Mouse (Mus musculus): Measurements from ENCODE around the gene Gm14569. TPM values are rescaled to one million over a fixed set of nuclear protein-coding genes. Genes with fewer than 3 reads are reported as not detected.

The Gm14569 gene
- polyA plus RNA-seq, 1 experiment from 2014 or later = not detected

- no peak overlapping the region for H3K9ac ChIP-seq (ENCODE audit: low read length)
- no peak for ATAC-seq (ENCODE audit: low FRiP score)
Observed at GRCm38 (mm10) chrX:36474873-36475272, 16.8 kb downstream of the Gm14569 start.

GRCm38 (mm10) chrX:36474103-36474751, 17.4 kb downstream of the Gm14569 start:
- ATAC-seq (ENCODE audit: low FRiP score) (no peak), DNase-seq (ENCODE audit: low spot score, missing footprints) (peak; percentile 69)
- H3K36me3 ChIP-seq (ENCODE audit: control insufficient read depth, insufficient read depth, low read length) = no peaks in the 10 kb centered on the region
- H3K4me3 ChIP-seq (ENCODE audit: low read depth, low read length) = no peak overlapping the region
- no peaks in the 10 kb centered on the region for H3K27me3 ChIP-seq (ENCODE audit: control insufficient read depth, insufficient read depth, low read length)
- H3K4me1 ChIP-seq (ENCODE audit: control insufficient read depth, insufficient read depth, low read length) = no peaks in the 10 kb centered on the region
- H3K9me3 ChIP-seq (ENCODE audit: control insufficient read depth, low read length) = no peaks in the 10 kb centered on the region
- no peak overlapping the region for H3K27ac ChIP-seq (ENCODE audit: low read depth, low read length)
- no peak overlapping the region for H3K4me2 ChIP-seq
- no peak overlapping the region for H3K9ac ChIP-seq (ENCODE audit: low read length)
- 47% methylated on average over 6 of the region's 6 CpGs for WGBS

More at GRCm38 (mm10) chrX:36474873-36475272, 16.8 kb downstream of the Gm14569 start:
- no peak for DNase-seq (ENCODE audit: low spot score, missing footprints)
- no peaks in the 10 kb centered on the region for H3K27me3 ChIP-seq (ENCODE audit: control insufficient read depth, insufficient read depth, low read length)
- no peaks in the 10 kb centered on the region for H3K4me1 ChIP-seq (ENCODE audit: control insufficient read depth, insufficient read depth, low read length)
- H3K4me2 ChIP-seq = no peak overlapping the region
- no peaks in the 10 kb centered on the region for H3K36me3 ChIP-seq (ENCODE audit: control insufficient read depth, insufficient read depth, low read length)
- no peaks in the 10 kb centered on the region for H3K9me3 ChIP-seq (ENCODE audit: control insufficient read depth, low read length)
- WGBS = 97% methylated on average over 3 of the region's 3 CpGs
- H3K4me3 ChIP-seq (ENCODE audit: low read depth, low read length) = no peak overlapping the region
- no peak overlapping the region for H3K27ac ChIP-seq (ENCODE audit: low read depth, low read length)

- Histone ChIP-seq H3K4me2 (no peak overlapping the region), H3K4me1 (ENCODE audit: control insufficient read depth, insufficient read depth, low read length) (no peaks in the 10 kb centered on the region), H3K36me3 (ENCODE audit: control insufficient read depth, insufficient read depth, low read length) (no peaks in the 10 kb centered on the region), H3K9me3 (ENCODE audit: control insufficient read depth, low read length) (no peaks in the 10 kb centered on the region), H3K4me3 (ENCODE audit: low read depth, low read length) (no peak overlapping the region), H3K9ac (ENCODE audit: low read length) (no peak overlapping the region), H3K27me3 (ENCODE audit: control insufficient read depth, insufficient read depth, low read length) (no peaks in the 10 kb centered on the region), H3K27ac (ENCODE audit: low read depth, low read length) (no peak overlapping the region)
- no peak for ATAC-seq (ENCODE audit: low FRiP score)
- WGBS = 33% methylated on average over 1 of the region's 1 CpGs
- peak; percentile 90 for DNase-seq (ENCODE audit: low spot score, missing footprints)
Observed at GRCm38 (mm10) chrX:36456031-36456430, 35.6 kb downstream of the Gm14569 start.

GRCm38 (mm10) chrX:36437932-36438331, 53.7 kb downstream of the Gm14569 start:
- DNase-seq (ENCODE audit: low spot score, missing footprints) (no peak), ATAC-seq (ENCODE audit: low FRiP score) (no peak)
- Histone ChIP-seq H3K27me3 (ENCODE audit: control insufficient read depth, insufficient read depth, low read length) (no peaks in the 10 kb centered on the region), H3K4me2 (no peak overlapping the region), H3K4me3 (ENCODE audit: low read depth, low read length) (no peak overlapping the region), H3K9me3 (ENCODE audit: control insufficient read depth, low read length) (no peaks in the 10 kb centered on the region), H3K27ac (ENCODE audit: low read depth, low read length) (no peak overlapping the region), H3K4me1 (ENCODE audit: control insufficient read depth, insufficient read depth, low read length) (no peaks in the 10 kb centered on the region), H3K36me3 (ENCODE audit: control insufficient read depth, insufficient read depth, low read length) (no peaks in the 10 kb centered on the region), H3K9ac (ENCODE audit: low read length) (no peak overlapping the region)
- 97% methylated on average over 1 of the region's 1 CpGs for WGBS

GRCm38 (mm10) chrX:36434993-36435392, 56.6 kb downstream of the Gm14569 start:
- H3K27me3 ChIP-seq (ENCODE audit: control insufficient read depth, insufficient read depth, low read length) = no peaks in the 10 kb centered on the region
- DNase-seq (ENCODE audit: low spot score, missing footprints) (no peak), ATAC-seq (ENCODE audit: low FRiP score) (no peak)
- H3K9ac ChIP-seq (ENCODE audit: low read length) = no peak overlapping the region
- no peaks in the 10 kb centered on the region for H3K9me3 ChIP-seq (ENCODE audit: control insufficient read depth, low read length)
- H3K4me1 ChIP-seq (ENCODE audit: control insufficient read depth, insufficient read depth, low read length) = no peaks in the 10 kb centered on the region
- H3K4me2 ChIP-seq = no peak overlapping the region
- 42% methylated on average over 6 of the region's 6 CpGs for WGBS
- H3K36me3 ChIP-seq (ENCODE audit: control insufficient read depth, insufficient read depth, low read length) = no peaks in the 10 kb centered on the region
- no peak overlapping the region for H3K4me3 ChIP-seq (ENCODE audit: low read depth, low read length)
- no peak overlapping the region for H3K27ac ChIP-seq (ENCODE audit: low read depth, low read length)

- no peak for ATAC-seq (ENCODE audit: low FRiP score)
- 85% methylated on average over 3 of the region's 3 CpGs for WGBS
Observed at GRCm38 (mm10) chrX:36419153-36419552, 72.5 kb downstream of the Gm14569 start.

GRCm38 (mm10) chrX:36402316-36402715, 89.3 kb downstream of the Gm14569 start:
- H3K4me2 ChIP-seq = no peak overlapping the region
- no peaks in the 10 kb centered on the region for H3K9me3 ChIP-seq (ENCODE audit: control insufficient read depth, low read length)
- no peaks in the 10 kb centered on the region for H3K4me1 ChIP-seq (ENCODE audit: control insufficient read depth, insufficient read depth, low read length)
- no peak overlapping the region for H3K9ac ChIP-seq (ENCODE audit: low read length)
- no peaks in the 10 kb centered on the region for H3K36me3 ChIP-seq (ENCODE audit: control insufficient read depth, insufficient read depth, low read length)
- 57% methylated on average over 6 of the region's 6 CpGs for WGBS
- no peak overlapping the region for H3K4me3 ChIP-seq (ENCODE audit: low read depth, low read length)
- ATAC-seq (ENCODE audit: low FRiP score) (no peak), DNase-seq (ENCODE audit: low spot score, missing footprints) (no peak)
- H3K27ac ChIP-seq (ENCODE audit: low read depth, low read length) = no peak overlapping the region
- no peaks in the 10 kb centered on the region for H3K27me3 ChIP-seq (ENCODE audit: control insufficient read depth, insufficient read depth, low read length)

More at GRCm38 (mm10) chrX:36419153-36419552, 72.5 kb downstream of the Gm14569 start:
- Histone ChIP-seq H3K27ac (ENCODE audit: low read depth, low read length) (no peak overlapping the region), H3K4me3 (ENCODE audit: low read depth, low read length) (no peak overlapping the region), H3K9me3 (ENCODE audit: control insufficient read depth, low read length) (no peaks in the 10 kb centered on the region), H3K27me3 (ENCODE audit: control insufficient read depth, insufficient read depth, low read length) (no peaks in the 10 kb centered on the region), H3K4me1 (ENCODE audit: control insufficient read depth, insufficient read depth, low read length) (no peaks in the 10 kb centered on the region), H3K9ac (ENCODE audit: low read length) (no peak overlapping the region), H3K4me2 (no peak overlapping the region), H3K36me3 (ENCODE audit: control insufficient read depth, insufficient read depth, low read length) (no peaks in the 10 kb centered on the region)
- no peak for DNase-seq (ENCODE audit: low spot score, missing footprints)

GRCm38 (mm10) chrX:36400980-36401379, 90.7 kb downstream of the Gm14569 start, which contains the start of gene Gm6268:
Gm6268 (plus strand) TSS chrX:36401280.
- Histone ChIP-seq H3K4me2 (no peak within 1 kb of the TSS), H3K27ac (ENCODE audit: low read depth, low read length) (no peak within 1 kb of the TSS), H3K4me1 (ENCODE audit: control insufficient read depth, insufficient read depth, low read length) (no peaks in the 10 kb centered on the region), H3K9ac (ENCODE audit: low read length) (no peak within 1 kb of the TSS), H3K27me3 (ENCODE audit: control insufficient read depth, insufficient read depth, low read length) (no peaks in the 10 kb centered on the region), H3K4me3 (ENCODE audit: low read depth, low read length) (no peak within 1 kb of the TSS), H3K9me3 (ENCODE audit: control insufficient read depth, low read length) (no peaks in the 10 kb centered on the region), H3K36me3 (ENCODE audit: control insufficient read depth, insufficient read depth, low read length) (no peaks in the 10 kb centered on the region)
- DNase-seq (ENCODE audit: low spot score, missing footprints) (no peak), ATAC-seq (ENCODE audit: low FRiP score) (no peak)
- 90% methylated on average over 13 of the region's 13 CpGs for WGBS

GRCm38 (mm10) chrX:36393279-36393678, 98.4 kb downstream of the Gm14569 start:
- no peak for ATAC-seq (ENCODE audit: low FRiP score)
- Histone ChIP-seq H3K36me3 (ENCODE audit: control insufficient read depth, insufficient read depth, low read length) (no peaks in the 10 kb centered on the region), H3K27ac (ENCODE audit: low read depth, low read length) (no peak overlapping the region), H3K27me3 (ENCODE audit: control insufficient read depth, insufficient read depth, low read length) (no peaks in the 10 kb centered on the region), H3K9ac (ENCODE audit: low read length) (no peak overlapping the region), H3K9me3 (ENCODE audit: control insufficient read depth, low read length) (no peaks in the 10 kb centered on the region), H3K4me1 (ENCODE audit: control insufficient read depth, insufficient read depth, low read length) (no peaks in the 10 kb centered on the region), H3K4me2 (no peak overlapping the region), H3K4me3 (ENCODE audit: low read depth, low read length) (no peak overlapping the region)
- WGBS = 46% methylated on average over 6 of the region's 6 CpGs
- DNase-seq (ENCODE audit: low spot score, missing footprints) = no peak
